Mouse (Mus musculus): ENCODE data around the gene Hspg2.

Gene Hspg2

DNA sequence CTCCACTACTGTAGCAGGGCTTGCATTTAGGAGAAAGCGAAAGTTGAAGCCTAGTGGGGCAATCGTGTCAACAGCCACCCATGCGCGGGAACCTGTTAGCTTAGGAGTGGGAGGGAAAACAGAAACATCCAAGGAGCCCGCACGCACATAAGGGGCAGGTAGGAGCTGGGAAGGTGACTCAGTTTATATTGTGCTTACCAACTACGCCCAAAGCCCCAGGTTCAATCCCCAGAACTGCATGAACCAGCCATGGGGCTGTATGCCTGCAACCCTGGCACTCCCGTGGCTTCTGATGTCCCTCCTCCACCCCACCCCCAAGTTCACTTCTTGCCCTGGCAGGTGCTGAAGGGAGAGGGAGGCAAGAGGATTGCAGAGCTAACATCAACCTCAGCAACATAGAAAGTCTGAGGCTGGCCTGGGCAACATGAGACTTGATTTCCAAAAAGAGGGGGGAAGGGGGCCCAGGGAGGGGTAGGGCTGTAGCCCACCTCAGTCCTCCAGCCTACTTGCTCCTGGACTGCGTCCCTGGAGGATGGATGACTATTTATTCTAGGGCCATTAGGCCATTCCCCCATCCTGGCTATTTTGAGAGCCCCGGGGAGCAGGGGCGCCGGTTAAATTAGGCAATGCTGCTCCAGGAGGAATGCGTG, 12.9 kb downstream of the Hspg2 start:
- no peak for DNase-seq

DNA sequence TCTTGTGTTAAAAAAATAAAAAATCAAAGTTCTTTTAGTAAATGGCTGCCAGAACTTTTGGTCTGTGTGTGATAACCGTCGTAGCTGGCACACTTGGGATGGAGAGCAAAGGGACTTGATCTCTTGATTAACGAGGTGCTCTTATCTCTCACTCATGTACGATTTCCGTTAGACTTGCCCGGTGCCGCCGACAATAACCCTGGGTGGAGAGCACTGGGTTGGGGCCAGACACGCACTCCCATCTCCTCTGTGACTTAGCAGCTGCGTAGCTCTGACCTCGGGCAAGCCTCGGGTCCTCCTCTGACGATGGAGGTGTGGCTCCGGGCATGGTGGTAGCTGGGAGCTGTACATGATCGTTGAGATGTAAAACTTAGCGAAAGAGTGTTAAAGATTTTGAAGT, 15.3 kb downstream of the Hspg2 start:
- no peak for DNase-seq

DNA sequence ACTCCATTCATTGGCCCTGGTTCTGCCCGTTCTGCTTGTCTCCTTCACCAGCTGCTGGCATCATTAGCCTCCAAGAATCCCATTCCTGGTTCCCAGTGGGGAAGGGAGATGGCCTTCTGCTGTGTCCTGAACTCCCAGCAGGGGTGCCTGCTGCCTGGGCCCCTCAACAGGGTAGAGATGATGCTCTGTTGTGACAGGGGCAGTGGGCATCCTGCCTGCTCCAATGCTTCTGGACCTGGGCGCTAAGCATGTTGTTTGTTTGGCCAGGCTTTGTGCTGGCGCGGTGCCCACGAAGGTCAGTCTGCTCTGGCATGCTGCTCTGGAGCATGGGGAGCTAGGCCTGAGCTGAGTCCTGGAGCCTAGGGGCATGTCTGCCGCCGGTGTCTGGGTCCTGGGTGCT, 16.0 kb downstream of the Hspg2 start:
- DNase-seq: no peak

DNA sequence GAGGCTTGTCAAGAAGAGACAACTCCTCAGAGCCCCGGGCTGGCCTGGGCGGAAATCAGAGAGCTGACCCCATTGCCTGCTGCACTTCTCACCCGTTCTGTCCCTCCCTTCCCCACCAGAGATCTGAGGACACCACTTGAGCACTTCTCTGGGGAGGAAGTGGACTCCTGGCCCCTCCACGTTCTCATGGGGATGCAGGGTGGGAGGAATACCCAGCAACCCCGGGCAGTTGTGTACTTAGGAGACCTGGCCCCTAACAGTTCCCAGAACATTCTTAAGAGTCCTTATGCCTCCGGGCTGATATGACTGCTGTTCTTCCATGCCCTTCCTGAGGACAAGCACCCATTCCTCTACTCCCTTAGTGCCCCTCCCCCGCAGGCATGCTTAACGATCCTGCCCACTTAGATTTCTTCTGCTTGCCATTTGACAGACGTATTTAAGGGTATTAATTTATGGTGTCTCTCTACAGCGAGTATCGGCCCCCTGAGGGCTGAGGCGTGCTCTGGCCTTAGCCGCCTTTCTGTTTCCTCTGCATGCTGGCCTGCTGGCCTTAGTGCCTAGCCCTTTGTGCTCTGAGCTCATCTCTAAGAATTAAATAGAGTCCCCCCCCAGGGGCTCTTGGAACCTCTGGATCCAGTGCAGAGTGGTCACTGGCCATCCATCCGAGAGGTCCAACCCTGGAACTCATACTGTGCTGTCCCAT, 16.8 kb downstream of the Hspg2 start:
- DNase-seq: no peak

DNA sequence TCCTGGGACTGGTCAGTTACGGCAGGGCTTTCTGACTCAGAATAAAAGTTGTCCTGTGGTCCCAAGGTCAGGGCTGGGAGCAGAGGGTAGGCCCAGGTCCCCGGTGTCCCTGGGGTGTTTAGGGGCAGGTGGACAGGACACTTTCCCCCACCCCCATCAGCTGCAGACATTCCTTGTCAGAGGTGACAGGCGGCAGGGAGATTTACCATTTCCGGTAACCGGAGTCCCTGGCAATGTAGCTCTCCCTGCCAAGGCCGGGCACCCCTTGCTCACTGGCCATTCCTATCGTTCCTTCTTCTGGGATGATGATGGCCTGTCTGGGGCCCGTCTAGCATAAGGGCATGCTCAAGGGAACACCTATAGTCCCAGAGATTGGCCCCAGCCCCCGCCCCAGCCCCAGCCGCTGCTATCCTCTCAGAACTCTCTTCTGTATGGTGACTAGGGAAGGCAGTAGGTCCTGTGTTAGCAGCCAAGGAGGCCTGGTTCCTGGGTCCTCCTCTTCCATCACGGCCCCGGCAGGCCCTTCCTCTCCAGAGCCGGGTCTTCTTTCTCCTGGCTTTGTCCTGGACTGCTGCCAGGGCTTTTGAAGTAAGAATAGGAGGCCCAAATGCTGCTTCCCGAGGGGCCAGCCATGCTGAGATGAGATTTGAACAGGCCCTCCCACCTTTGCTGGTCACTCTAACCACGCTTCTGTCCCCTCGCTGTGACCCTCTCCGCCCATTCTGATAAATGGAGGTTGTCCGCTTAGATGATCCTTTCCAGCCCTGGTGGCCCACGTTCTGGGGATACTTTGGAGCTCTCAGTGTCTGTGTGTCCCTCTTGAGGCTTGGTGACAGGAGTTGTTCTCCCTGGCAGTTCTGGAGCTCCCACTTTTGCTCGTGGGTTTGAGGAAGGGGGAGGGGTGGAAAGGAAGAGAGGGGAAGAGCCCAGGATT, 17.8 kb downstream of the Hspg2 start:
- DNase-seq: no peak

DNA sequence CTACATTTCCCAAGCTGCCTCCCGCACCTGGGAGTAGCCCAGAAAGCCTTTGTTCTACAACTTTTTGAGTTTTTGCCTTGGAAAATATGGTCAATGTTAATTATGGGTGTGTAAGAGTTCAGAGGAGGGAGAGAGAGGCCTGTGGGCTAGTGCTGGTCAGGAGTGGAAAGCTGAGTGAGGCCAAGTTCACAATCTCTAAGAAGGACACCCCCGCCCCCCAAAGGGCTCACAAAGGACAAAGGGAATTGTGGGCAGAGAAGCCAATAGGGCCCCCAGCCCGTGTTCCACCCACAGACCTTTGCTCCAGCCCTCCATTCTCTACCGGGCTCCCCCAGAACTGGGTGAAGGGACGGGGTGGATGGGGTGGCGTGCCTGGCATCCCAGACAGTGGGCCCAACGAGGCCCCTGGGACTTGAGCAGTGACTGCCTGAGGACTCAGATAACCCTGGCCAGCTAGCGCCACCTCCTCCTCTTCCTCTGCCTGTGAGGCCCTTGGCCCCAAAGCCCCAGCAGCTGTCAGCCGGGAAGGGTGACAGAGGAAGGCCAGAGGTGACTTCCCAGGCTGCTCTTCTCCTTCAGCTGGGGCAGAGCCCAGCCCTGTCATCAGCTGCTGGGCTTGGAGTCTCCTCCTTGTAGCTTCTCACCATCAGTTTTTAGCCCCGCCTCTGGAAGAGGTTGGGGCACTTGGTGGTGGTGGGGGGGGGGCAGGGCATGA, 18.9 kb downstream of the Hspg2 start:
- no peak for DNase-seq

DNA sequence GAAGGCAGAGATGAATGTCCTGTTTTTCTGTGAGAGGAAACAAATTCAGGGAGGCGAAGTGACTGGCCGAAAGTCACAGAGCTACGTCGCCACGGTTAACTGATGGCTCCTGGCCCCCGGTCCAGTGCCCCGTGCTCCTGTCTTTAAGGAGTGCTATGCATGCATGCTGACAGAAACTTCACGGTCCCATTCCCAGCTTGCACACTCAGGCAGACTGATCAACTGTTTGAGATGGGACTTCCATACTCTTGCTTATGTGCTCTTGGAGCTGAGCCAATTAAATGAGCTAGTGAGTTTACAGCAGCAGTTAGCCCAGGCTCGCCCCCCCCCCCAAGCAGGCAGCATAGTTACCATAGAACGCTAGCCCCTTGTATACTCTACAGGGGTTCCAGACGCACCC, 19.5 kb downstream of the Hspg2 start:
- no peak for DNase-seq

DNA sequence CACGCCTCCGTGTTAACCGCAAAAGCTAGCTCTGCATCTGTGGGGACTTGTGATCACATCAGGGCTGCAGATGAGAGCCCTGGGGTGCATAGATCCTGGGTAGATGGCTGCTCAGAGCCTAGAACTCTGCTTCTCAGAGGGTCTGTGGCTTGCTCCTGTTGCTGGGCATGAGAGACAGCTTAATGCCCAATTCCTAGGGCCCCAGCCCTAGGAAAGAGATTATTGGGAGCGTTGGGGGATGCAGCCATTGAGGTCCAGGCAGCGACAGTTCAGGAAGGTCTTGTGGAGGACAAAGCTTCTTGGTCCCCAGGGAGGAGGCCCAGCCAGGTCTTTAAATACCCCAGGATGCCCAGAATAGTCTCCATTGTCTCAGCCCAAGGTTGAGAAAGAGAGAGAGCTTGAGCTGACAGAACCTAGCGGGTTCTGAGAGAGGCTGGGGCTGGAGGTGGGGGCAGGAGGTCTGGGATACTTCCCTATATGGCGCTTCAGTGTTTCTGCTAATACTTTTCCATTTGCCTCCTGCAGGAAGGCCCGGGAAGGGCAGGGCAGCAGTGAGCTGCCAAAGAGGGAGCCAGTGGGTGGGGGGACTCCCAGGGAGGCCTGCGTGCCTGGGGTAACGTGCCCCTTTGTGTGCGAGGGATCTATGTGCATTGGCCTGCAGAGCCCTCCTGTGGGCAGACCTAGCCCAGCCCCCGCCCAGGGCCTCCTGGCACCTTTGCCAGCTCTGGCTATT, 20.2 kb downstream of the Hspg2 start:
- no peak for DNase-seq

DNA sequence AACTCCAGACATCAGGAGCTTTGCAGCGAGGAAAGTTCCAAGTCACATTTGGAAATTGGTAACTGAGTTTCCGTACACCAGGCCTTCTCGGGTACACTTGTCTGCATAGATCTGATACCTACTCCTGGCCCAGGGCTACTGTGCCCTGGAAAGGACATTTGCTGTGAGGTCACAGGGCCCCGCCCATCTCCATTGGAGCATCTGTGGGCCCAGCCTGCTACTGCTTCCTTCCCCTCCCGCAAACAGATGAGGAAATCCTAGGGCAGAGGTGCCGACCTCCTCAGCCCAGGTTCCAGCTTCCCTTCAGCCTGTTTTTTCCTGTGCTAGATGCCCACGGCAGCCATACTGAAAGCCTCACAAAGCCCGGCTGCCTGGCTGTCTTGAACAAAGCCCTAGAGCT, 21.4 kb downstream of the Hspg2 start:
- DNase-seq: no peak

DNA sequence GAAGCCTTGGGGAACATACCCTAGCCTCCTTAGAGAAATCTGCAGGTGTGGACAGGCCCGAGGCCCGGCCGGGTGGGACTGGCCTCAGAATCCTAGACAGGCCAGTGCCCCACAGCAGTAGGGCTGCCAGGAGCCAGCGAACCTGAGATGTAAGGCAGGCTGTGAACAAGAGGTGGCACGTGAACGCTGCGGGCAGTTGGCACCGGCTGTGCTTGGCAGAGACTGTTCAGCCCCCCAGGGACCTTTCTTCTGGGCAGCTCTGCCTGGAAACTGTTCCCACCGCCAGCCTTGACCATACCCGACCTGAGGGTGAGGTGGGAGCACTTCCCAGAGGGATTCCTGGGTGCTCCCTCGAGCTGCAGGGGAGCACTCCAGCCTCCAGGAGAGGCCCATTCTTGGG, 24.0 kb downstream of the Hspg2 start:
- no peak for DNase-seq

DNA sequence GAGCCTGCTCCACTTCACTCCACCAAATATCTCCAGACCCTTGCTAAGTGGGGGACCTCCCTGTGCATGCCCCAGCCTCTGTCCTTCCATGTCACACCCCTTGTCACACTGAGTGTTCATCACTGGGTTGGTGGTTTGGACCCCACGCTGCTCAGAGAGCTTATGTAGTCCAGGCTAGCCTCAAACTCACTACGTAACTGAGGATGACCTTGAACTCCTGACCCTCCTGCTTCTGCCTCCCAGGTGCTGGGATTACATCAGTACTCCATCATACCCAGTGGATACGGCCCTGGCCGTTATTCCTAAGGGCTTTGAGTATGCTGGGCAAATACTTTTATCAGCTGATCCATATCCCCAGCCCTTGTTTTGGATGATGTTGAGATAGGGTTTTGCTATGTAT, 24.6 kb downstream of the Hspg2 start:
- no peak for DNase-seq

DNA sequence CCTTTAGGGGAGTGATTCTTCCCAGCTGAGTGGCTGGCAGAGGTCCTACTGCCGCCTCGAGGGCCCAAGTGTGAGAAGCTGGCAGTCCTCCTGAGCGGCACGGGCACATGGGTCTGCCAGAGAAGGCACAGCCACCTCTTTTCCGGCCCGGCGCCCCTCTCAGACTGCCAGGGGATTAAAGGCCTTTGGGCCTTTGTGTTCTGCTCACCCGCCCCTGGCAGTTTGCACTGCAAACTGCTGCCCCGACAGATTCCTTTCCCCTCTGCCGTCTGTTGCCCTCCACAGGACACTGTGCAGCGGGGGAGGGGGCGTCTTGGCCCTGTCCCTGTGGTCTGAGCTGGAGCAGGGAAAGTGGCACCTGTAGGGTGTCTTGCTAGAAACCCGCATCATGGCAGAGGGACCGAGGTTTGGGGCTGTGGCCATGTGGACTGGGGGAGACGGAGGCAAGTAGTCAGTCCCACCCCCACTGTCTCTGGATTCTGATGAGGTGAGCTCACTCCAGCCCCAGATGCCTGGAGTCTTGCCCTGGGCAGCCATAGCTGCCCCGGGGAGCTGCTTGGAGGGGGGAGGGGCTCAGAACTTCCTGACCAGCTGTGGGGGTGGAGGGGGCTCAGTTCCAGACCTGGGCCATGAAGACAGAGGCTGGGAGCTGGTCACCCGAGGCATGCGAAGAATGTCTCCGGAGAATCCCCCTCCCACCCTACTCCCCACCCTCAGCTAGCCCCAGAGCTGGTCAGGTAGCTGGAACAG, 26.4 kb downstream of the Hspg2 start:
- DNase-seq: no peak

DNA sequence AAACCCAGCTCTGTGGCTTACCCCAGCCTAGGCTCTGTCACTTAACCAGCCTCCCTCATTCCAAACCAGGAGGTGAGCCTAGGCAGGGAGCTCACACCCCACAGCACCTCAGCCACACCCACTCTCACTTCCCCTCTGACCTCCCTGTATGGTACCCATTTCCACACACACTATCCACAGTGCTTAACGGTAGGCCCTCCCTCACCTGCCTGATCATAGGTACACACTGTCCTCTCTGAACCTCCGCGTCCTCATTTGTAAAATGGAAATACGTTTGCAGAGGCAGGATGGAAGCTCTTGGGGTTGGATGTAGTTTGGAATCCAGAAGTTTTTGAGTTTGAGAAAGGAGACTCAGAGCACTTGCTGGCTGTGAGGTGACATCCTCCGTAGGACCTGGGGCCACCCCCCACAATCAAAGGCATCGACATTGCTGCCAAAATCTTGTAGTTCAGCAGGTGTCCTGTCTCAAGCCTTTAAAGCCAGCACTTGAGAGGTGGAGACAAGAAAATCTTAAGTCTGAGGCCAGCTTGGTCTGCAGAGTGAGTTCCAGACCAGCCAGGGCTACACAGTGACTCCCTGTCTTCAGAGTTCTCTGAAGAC, 27.0 kb downstream of the Hspg2 start:
- no peak for DNase-seq

DNA sequence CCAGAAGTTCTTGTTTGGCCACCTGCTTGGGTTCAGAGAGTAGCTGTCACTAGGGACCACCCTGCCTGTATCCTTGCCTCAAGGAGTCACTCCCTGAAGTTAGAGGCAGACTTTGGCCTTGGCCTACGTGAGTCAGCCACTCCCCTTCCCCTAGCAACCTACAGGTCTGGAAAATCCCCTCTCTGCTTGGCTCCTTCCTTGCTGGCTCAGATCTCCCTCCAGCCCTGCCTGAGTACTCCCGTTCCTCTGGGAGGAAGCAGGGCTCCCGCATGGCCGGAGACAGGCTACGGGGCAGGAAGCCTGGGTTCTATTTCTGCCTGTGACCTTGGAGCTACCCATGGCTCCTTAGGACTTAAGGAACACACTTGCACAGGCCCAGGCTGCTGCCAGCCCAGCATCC, 28.8 kb downstream of the Hspg2 start:
- no peak for DNase-seq

DNA sequence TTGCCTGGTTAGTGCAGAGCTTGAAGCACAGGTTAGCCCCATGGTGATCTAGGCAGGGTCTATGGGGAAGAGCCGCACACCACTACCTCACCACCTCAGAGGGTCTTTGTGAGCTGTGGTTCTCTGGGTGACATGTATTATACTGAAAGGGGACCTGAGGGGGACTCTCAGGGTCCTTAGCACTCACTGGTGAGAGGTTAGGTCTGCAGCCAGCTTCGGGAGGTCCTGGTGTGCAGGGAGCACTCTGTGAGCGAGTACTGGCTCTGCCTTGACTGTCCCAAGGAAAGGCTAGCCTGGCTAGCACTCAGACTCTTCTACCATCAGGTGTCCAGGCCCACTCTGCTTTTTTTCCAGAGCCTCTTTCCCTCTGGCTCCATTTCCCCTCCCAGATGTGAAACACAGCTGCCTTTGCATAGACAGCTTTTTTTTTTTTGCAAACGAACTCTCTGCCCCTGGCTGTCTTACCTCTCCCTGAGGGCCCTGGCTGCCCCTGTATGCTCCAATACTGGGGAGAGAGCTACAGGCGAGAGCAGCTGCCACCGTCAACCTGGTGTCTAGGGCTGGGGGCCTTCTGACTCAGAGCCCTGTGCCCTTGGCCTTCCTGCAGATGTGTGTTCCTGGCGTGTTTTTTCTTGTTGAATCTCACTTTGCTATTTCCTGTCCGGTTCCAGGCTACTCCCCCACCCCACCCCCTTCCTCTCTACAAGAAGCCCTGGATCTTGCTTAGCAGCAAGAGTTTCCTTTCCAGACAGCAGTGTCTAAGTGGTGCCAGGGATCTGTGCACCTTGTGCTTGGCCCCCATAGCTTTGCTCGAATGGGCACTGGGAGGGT, 29.5 kb downstream of the Hspg2 start:
- DNase-seq: no peak

DNA sequence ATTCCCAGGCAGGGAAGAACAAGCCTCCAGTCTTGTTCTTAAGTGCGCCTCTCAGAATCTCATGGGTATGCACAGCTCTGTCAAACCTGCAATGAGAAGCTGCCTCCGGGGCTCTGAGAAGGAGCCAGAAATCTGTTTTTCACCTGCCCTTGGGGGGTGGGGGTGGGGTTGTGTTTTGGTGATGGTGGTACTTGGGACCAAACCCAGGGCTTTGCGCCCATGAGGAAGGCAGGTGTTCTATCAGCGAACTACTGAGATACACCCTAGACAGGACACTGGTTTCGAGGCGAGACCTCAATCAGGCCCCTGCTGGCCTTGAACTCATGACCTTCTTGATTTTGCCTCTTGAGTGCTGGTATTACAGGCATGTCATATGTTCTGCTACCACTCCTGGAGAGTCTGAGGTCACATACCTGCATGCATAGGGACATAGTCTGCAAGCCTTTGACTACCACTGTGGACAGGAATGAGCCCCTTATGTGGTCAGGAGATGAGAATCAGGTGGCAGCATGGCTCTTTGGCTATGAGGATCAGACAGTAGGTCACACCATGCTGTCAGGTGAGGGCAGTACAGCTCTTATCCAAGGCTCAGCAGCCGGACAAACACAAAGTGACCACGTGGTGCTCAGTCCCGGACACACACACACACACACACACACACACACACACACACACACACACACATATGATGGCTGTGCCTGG, 30.5 kb downstream of the Hspg2 start:
- DNase-seq: no peak

DNA sequence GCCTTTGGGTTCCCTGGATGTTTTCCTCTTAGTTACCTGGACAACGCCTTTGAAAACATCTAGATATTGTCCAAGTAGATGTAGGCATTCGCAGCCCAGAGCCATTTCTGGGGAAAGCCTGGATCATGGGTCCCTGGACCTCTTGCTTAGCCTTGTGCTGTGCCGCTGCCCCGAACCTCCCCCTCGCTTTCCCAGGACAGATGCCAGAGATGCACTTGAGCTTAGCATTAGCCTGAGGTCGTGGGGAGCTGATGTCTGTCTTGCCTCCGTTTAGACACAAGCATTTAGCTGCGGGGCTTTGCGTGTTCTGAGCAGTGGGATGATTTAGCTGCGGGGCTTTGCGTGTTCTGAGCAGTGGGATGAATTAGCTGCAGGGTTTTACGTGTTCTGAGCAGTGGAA, 31.6 kb downstream of the Hspg2 start:
- DNase-seq: no peak

DNA sequence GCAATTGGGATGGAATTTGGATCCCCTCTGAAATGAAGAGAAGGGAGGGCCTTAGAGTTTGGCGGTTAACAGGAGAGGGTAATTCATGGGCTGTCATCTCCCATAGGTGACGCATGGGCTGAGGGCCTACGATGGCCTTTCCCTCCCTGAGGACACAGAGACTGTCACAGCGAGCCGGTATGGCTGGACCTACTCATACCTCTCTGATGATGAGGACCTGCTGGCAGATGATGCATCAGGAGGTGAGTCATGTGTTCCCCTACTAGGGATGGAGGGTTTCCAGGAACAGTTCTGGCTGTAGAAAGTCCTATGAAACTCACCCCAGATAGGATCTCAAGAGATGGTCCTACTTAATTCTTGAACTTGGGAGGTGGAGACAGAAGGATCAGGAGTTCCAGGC, 32.4 kb downstream of the Hspg2 start:
- no peak for DNase-seq

DNA sequence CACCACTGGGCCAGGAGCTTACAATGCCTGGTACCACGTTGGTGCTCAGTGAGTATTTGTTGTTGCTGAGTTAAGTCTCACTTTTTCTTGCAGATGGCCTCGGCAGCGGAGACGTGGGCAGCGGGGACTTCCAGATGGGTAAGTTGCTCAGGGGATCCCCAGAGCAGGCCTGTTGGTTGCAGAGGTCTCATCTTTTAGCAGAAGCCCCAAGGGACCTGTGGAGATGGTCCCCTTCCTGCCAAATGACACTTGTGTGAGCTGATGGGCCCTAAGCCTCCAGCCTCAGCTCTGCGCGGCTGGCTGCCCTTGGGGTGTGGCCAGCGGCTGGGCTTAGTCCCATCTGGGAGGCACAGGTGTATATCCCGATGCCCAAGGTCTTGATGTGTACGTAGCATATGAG, 33.6 kb downstream of the Hspg2 start:
- no peak for DNase-seq

DNA sequence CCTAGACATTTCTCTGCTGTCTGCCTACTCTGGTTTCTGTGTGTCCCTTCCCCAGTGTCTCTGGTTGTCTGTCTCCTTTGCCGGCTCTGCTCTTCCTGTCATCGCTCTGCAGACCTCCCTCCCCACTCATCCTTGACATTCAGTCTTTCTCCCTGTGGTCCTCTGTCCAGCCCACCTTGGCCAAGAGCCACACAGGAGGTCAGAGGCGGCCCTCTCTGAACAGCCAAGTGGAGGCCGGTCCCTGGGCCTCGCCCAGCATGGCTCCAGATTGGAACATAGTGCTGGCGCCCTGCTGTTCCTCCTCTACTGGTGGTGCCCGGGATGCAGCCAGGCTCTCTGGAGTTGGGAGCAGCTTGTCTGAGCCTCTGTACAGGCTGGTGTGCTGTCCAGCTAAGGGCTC, 34.2 kb downstream of the Hspg2 start:
- no peak for DNase-seq
